Mouse (Mus musculus) stomach, postnatal 0 days (tissue): ENCODE results near the gene Dab1.

Experiments used
- CTCF ChIP-seq: IDR thresholded peaks from 2 replicates; pipeline ENCODE4 v1.5.1; 2016; ENCODE audit warnings: antibody characterized with exemption, low read depth, mild to moderate bottlenecking, moderate library complexity
- EP300 ChIP-seq: optimal IDR thresholded peaks from 2 replicates; pipeline ENCODE3; 2016; ENCODE audit warnings: antibody characterized with exemption

DNA sequence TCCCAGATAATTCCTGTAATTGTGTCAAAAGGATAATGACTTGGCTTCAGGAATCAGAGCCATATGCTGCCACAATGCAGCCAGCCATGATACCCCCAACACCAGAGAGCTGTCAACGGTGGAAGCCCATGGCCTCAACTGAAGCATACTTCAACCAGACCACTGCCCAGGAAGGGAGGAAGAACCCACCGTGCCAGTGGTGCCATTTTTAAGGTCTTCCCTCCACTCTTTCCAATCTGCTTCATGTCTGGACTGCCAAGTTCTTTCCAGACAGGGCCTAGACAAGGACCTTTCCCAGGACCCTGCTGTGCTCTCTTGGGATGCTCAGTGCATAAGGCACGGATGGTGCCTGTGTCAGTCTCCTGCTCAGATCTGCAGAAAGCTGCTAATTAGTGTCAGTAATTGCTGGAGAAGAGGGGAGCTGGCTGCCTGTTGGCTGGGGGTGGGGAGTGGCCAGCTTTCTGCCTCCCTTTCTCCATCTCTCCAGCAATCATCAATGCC lies 303.3 kb downstream of the Dab1 start:
- TF ChIP-seq CTCF (no peak), EP300 (no peak)
